Mouse (Mus musculus): ENCODE results near the gene Tbc1d10b. TPM values are rescaled to one million over a fixed set of nuclear protein-coding genes. Genes with fewer than 3 reads are reported as not detected.
"Not testable (repeated sequence)": the region's sequence is repeated elsewhere in the genome, so short reads cannot be mapped to it uniquely, and the experiment has no call there.

The Tbc1d10b gene
- polyA plus RNA-seq, 1 experiment = 33.0 TPM

GRCm38 (mm10) chr7:127207374-127208294 is 634 bp downstream of the Tbc1d10b start:
- DNase-seq (ENCODE audit: low read depth) = no peak

GRCm38 (mm10) chr7:127206606-127207005 is 1.7 kb downstream of the Tbc1d10b start:
- DNase-seq (ENCODE audit: low read depth) = no peak

GRCm38 (mm10) chr7:127196484-127196883 is 11.8 kb downstream of the Tbc1d10b start:
- no peak for DNase-seq (ENCODE audit: low read depth)

- DNase-seq (ENCODE audit: low read depth) = peak; percentile 82
Measured at GRCm38 (mm10) chr7:127195544-127196295, 12.5 kb downstream of the Tbc1d10b start, which contains the start of gene Cd2bp2. Gene Cd2bp2, minus strand, starts transcription at chr7:127196050.

GRCm38 (mm10) chr7:127194633-127195029 is 13.6 kb downstream of the Tbc1d10b start:
- no peak for DNase-seq (ENCODE audit: low read depth)

GRCm38 (mm10) chr7:127194011-127194632 is 14.1 kb downstream of the Tbc1d10b start:
- no peak for DNase-seq (ENCODE audit: low read depth)

GRCm38 (mm10) chr7:127192989-127193388 is 15.3 kb downstream of the Tbc1d10b start:
- DNase-seq (ENCODE audit: low read depth) = no peak

GRCm38 (mm10) chr7:127190672-127191071 is 17.6 kb downstream of the Tbc1d10b start:
- no peak for DNase-seq (ENCODE audit: low read depth)

- DNase-seq (ENCODE audit: low read depth) = no peak
Measured at GRCm38 (mm10) chr7:127188305-127189276, 19.7 kb downstream of the Tbc1d10b start.

- no peak for DNase-seq (ENCODE audit: low read depth)
Measured at GRCm38 (mm10) chr7:127187351-127187750, 20.9 kb downstream of the Tbc1d10b start.

- no peak for DNase-seq (ENCODE audit: low read depth)
Measured at GRCm38 (mm10) chr7:127185601-127186000, 22.7 kb downstream of the Tbc1d10b start.

GRCm38 (mm10) chr7:127184720-127185119 is 23.5 kb downstream of the Tbc1d10b start:
- no peak for DNase-seq (ENCODE audit: low read depth)

- no peak for DNase-seq (ENCODE audit: low read depth)
Measured at GRCm38 (mm10) chr7:127183828-127184227, 24.4 kb downstream of the Tbc1d10b start.

- no peak for DNase-seq (ENCODE audit: low read depth)
Measured at GRCm38 (mm10) chr7:127183345-127183744, 24.9 kb downstream of the Tbc1d10b start.

GRCm38 (mm10) chr7:127181724-127182123 is 26.5 kb downstream of the Tbc1d10b start:
- not testable (repeated sequence) for DNase-seq (ENCODE audit: low read depth)

- no peak for DNase-seq (ENCODE audit: low read depth)
Measured at GRCm38 (mm10) chr7:127180783-127181182, 27.5 kb downstream of the Tbc1d10b start.

GRCm38 (mm10) chr7:127176937-127177336 is 31.3 kb downstream of the Tbc1d10b start:
- no peak for DNase-seq (ENCODE audit: low read depth)

GRCm38 (mm10) chr7:127166501-127166900 is 41.8 kb downstream of the Tbc1d10b start:
- no peak for DNase-seq (ENCODE audit: low read depth)

GRCm38 (mm10) chr7:127165607-127166493 is 42.4 kb downstream of the Tbc1d10b start:
- DNase-seq (ENCODE audit: low read depth) = no peak

- DNase-seq (ENCODE audit: low read depth) = no peak
Measured at GRCm38 (mm10) chr7:127164002-127164401, 44.3 kb downstream of the Tbc1d10b start.

Data from gonadal fat pad, adult 2 months (tissue).